Mouse (Mus musculus) lung, postnatal 25 days (tissue): ENCODE data around the gene Arhgap4.

Source experiments
- DNase-seq: peaks from one replicate; pipeline ENCODE4 v3.0.0; 2022; ENCODE audit warnings: low spot score

The Arhgap4 gene

GRCm38 (mm10) chrX:73921823-73922549 lies at the start of gene Arhgap4, which contains the start of gene Naa10:
Arhgap4 (minus strand) TSS chrX:73921870.
Naa10 (minus strand) TSS chrX:73921944.
- peak; percentile 91 for DNase-seq

- DNase-seq, result no peak
These were observed 49.1 kb upstream of the Arhgap4 start for GRCm38 (mm10) chrX:73970781-73971180.

- DNase-seq, result no peak
These were observed 48.1 kb upstream of the Arhgap4 start for GRCm38 (mm10) chrX:73969729-73970128.

- no peak for DNase-seq
These were observed 47.5 kb upstream of the Arhgap4 start for GRCm38 (mm10) chrX:73969167-73969566.

- DNase-seq, result peak; percentile 89
These were observed 45.8 kb upstream of the Arhgap4 start for GRCm38 (mm10) chrX:73967177-73968075.

GRCm38 (mm10) chrX:73966248-73967176 lies 44.8 kb upstream of the Arhgap4 start, which contains the start of gene Hcfc1:
Hcfc1 (minus strand) TSS chrX:73966357.
- DNase-seq, result peak; percentile 93

- peak; percentile 43 for DNase-seq
These were observed 43.6 kb upstream of the Arhgap4 start for GRCm38 (mm10) chrX:73965307-73965706.

- DNase-seq, result peak; percentile 63
These were observed 42.7 kb upstream of the Arhgap4 start for GRCm38 (mm10) chrX:73964363-73964762.

- no peak for DNase-seq
These were observed 33.3 kb upstream of the Arhgap4 start for GRCm38 (mm10) chrX:73954988-73955387.

GRCm38 (mm10) chrX:73952603-73953002 lies 30.9 kb upstream of the Arhgap4 start:
- DNase-seq, result no peak

- no peak for DNase-seq
These were observed 27.7 kb upstream of the Arhgap4 start for GRCm38 (mm10) chrX:73949341-73949740.

GRCm38 (mm10) chrX:73948647-73949046 lies 27.0 kb upstream of the Arhgap4 start:
- DNase-seq, result peak; percentile 60

GRCm38 (mm10) chrX:73946896-73947295 lies 25.2 kb upstream of the Arhgap4 start:
- no peak for DNase-seq

GRCm38 (mm10) chrX:73942294-73942693 lies 20.6 kb upstream of the Arhgap4 start:
- no peak for DNase-seq

- no peak for DNase-seq
These were observed 20.2 kb upstream of the Arhgap4 start for GRCm38 (mm10) chrX:73941860-73942259.

GRCm38 (mm10) chrX:73931871-73932270 lies 10.2 kb upstream of the Arhgap4 start:
- no peak for DNase-seq

- peak; percentile 79 for DNase-seq
These were observed 8.9 kb upstream of the Arhgap4 start, which contains the start of gene Renbp for GRCm38 (mm10) chrX:73930402-73931062. Renbp (minus strand) TSS chrX:73930850.

GRCm38 (mm10) chrX:73922550-73922882 lies 846 bp upstream of the Arhgap4 start:
- no peak for DNase-seq

- no peak for DNase-seq
These were observed 316 bp downstream of the Arhgap4 start for GRCm38 (mm10) chrX:73921285-73921822.

GRCm38 (mm10) chrX:73918631-73919030 lies 3.0 kb downstream of the Arhgap4 start:
- DNase-seq, result no peak

GRCm38 (mm10) chrX:73916945-73917344 lies 4.7 kb downstream of the Arhgap4 start:
- DNase-seq, result no peak
